Mouse (Mus musculus) urinary bladder, adult 18-20 months (tissue): Measurements from ENCODE around the gene Hspbp1.
A peak's percentile ranks its signal among the peaks of the same experiment; 100 is the strongest.

Experiments used
- DNase-seq, 2 experiments: peaks; one replicate each; pipeline ENCODE4 v3.0.0; 2022; ENCODE audit warnings: low spot score in 2 of 2, mixed read lengths in 2 of 2

Hspbp1 gene

DNA sequence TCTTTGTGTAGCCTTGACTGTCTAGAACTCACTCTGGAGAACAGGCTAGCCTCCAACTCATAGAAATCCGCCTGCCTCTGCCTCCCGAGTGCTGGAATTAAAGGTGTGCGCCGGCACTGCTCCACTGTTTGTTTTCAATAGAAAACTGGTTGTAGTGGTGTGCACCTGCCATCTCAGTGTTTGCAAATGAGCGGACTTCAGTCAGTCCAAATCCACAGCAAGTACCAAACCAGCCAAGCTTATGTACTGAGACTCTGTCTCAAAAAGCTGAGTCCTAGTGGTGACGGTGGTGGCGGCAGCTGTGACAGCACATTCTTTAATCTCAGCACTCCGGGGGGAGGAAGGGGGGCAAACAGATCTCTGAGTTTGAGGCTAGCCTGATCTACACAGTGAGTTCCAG is 16.4 kb downstream of the Hspbp1 start:
- no peak for DNase-seq

DNA sequence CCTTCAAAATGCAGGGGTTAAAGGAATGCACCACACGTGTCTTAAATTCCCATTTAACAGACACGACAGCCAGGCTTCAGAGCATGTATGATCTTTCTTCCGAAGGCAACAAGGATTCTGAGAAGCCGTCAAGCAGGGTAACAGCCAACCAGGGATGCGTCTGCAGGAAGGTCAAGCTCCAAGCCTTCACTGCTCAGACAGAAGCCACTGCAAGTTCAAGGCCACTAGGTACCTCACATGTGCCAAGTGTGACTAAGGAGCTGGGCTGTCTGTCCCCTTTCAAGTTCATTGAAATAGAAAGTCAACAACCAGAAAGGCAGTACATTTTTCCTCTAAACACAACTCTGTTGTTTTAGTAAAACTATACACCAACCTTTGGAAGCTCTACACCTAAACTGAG is 18.0 kb downstream of the Hspbp1 start:
- DNase-seq, result no peak

DNA sequence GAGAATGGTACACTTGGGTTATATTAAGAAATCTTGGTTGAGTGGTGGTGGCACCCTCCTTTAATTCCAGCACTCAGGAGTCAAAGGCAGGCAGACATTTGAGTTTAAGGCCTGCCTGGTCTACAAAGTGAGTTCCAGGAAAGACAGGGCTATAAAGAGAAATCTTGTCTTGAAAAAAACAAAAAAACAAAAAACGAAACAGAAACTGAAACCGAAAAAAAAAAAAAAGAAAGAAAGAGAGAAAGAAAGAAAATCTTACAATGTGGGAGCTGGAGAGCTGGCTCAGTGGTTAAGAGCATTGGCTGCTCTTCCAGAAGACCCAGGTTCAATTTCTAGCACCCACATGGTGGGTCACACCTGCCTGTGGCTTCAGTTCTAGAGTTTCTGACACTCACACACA is 21.1 kb downstream of the Hspbp1 start:
- no peak for DNase-seq

DNA sequence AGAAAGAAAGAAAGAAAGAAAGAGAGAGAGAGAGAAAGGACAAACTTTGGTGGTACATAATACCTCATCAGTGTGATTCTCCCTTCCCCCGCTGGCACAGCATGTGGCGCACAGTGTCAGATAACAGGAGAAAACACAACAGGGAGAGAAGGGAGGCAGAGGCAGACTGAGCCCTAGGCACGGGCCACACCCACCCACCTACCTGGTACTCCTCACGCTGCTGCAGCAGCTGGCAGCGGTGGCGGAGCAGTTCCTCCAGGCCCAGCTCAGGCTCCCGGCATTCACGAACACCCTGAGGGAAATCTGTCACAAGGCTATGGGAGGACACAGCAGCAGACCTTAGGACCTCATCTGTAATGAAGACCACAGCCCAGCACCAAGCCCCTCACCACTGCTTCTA is 21.7 kb downstream of the Hspbp1 start:
- no peak for DNase-seq

DNA sequence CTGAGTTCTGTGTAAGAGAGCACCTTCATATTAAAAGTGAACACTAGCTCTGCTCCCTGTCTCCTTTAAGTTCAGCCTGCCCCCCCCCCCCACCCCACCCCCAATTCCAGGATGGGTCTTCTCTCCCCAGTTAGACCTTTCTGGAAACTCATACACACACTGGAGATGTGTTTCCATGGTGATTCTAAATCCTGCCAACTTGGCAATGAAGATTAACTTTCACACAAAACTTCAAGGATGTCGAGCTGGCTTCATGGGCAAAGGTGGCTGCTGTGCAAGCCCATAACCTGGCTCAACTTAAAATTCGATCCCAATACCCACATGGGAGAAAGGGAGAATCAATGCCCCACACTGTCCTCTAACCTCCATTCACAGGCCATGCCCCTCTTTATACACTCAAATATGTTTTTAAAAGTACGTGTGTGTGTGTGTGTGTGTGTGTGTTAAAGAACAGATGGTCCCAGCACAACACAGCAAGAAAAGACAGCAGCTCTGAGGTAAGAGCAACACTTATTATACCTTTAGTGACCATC is 24.9 kb downstream of the Hspbp1 start:
- DNase-seq, result no peak

DNA sequence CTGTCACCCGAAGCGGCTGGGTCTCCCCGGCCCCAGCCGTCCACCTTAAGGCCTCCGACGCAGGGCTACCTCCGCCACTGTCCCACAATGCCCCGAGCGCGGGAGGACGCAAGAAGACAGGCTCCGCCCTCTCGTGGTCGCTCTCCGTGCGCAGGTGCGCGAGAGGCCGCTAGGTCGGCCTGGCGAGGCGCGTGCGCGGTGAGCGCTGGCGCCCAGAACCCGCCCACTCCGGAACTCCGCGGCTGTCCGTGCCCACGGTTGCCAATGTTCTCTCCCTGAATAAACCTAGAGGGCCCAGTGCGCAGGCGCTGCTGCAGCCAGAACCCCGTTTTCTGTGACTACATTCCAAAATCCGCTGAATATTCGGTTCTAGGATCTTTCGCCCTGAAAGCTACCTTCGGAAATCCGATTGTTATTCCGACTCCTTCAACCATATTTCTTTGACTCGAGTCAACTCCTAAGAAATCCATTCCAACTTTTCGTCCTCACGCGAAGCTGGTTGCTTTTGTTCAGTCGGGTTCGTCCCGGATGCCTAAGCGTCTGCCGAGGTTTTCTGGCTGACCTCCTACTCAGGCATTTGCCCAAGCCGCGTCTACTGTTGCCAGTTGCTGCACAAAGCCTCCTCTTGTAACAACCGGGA is 25.8 kb downstream of the Hspbp1 start, which contains the start of gene Ppp6r1:
Gene Ppp6r1, minus strand, starts transcription at position 108 of the 640 bp plus-strand sequence.
- peak; percentile 85 to 95 for DNase-seq

DNA sequence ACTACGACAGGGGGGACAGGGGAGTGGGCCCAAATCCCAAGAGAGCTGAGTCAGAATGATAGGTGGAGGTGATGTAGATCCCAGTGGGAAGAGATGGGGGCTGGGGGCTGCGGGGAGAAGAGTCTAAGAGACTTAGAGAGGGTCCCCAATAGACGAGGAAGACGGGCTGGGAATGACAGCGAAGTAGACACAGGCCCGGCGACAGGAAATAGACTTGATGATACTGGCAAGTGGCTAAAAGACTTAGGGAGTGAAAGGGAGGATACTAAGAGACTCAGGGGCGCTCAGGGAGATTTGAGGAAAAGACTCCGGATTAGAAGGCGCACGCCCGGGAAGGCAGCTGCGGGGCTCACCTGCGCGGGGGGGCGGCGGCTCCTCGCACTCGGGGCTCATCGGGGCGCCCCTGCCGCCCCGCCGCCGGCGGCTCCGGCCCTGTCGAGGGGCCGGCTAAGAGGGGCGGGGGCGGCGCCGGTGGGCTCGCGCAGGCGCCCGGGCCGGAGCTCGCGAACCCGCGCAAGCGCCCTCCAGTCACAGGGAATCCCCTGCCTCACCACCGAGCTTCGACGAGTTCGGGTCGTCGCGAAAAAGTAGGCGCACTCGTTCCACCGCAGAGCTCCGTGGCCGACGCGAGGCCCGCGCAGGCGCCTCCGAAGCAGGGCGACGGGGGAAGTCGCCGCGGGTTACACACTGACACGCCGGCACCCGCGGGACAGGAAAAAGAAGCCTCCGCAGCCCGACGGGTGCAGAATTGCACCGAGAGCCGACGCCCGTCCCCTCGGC is 26.6 kb downstream of the Hspbp1 start:
- no peak for DNase-seq

DNA sequence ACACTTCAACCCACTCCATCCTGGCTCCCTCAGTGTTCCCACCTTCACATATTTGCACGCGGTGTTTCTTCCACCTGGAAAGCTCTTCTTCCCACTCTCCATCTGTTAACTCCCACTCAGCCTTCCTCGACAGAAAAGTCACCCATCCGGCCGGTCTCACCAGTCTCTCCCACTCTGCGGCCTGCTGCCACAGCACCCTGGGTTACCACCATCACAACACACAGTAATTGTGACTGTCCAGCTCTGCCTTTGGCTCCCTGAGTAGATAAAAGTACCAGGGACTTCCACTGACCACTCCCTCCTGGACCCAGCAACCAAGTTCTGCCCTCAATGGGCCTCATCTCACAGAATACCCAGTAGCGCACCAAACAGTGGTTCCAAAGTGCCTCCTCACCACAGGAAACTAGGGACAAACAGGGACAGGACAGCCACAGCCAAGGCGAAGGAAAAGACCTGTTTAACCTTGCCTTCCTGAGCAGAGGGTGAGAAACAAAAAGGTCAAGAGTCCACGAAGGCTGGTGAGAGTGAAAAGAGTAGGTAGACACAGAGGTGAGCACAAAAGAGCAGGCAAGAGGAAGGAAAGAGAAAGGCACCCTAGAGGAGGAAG is 27.2 kb downstream of the Hspbp1 start:
- DNase-seq, result peak in 1 of 2 experiments; percentile 20

DNA sequence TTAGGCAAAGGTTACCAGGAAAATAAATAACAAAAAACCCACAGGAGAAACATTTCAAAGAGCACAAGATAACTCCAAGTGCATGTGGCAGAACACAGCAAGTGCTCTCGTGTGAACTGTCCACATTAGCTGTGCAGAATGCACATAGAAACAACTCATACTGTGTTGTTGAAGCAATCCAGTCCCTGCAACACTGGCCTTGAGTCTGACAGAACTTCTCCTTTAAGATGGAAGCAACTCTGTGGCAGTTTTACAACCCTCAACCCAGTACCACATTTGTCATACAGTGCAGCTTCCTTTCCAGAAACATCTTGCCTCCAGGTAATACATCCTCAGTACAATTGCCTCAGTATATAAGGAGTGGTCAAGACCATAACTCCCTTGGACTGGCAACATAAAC is 28.1 kb downstream of the Hspbp1 start:
- no peak for DNase-seq

DNA sequence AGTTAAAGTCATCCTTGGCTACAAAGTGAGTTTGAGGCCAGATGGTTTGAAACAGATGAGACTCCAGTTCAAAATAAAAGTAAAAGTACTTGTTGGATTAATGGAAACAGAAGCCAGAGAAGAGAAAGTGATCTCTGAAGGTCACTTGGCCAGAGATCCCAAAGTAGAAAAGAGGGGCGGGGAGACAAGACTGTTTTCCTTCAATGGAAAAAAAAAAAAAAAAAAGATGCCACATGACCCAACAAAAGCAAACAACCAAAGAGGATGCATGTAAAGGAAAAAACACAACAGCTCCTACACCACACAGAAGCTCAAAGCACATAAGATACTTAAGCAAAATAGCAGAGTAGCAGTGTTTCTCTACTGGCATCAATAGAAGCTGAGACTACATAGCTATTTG is 29.0 kb downstream of the Hspbp1 start:
- DNase-seq, result no peak

DNA sequence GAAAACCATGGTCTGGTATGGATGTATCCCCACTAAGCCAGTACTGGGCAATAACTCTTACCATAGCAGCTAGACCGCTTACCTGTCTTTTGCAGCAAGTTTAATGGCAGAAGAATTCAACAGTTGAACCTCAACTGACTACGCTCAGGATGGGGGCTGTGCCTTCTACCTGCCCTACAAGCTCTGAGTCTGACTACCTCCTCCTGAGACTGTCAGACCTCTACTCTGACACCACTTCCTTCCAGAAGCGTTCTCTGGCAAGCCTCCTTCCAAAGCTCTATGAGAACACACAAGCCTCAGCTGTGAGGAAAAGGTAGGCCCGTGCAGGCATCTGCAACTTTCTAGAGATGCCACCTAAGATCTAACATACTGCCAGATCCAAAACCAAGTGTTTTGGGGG is 29.5 kb downstream of the Hspbp1 start:
- no peak for DNase-seq

DNA sequence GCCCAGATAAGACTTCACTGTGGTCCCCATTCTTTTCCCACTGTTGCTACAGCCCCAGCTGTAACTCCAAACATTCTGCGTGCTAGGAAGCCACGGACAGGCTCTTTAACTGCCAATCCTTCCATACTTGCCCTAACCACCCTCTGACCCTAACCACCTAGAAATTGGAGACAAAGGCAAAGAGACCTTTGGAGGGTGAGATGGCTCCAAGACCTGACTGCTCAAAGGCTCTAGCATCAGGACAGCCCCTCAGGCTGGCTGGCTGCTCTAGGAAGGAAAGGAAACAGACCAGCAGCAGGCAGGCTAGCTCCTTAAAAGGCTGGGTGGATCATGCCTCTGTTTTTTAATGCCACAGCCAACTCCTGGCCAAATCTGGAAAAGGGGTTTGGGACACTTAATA is 30.6 kb downstream of the Hspbp1 start:
- DNase-seq, result no peak

DNA sequence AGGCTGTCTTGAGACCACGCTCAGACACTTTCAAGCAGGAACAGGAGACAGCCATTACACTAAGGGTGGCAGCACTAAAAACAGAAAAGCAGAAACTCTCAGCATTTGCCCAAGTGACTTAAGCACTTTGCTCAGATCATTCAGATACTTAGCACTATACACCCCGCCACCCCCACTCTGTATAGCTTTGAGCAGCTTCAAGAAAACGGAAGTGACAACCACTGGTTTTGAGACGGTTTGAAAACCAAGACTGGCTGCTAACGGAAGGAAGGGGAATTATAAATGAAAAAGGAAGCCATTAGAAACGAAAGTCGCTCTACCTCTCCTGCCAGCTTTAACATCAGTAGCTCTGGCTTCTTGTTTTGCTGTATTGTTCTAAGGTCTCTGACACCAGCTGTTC is 31.1 kb downstream of the Hspbp1 start:
- DNase-seq, result no peak

DNA sequence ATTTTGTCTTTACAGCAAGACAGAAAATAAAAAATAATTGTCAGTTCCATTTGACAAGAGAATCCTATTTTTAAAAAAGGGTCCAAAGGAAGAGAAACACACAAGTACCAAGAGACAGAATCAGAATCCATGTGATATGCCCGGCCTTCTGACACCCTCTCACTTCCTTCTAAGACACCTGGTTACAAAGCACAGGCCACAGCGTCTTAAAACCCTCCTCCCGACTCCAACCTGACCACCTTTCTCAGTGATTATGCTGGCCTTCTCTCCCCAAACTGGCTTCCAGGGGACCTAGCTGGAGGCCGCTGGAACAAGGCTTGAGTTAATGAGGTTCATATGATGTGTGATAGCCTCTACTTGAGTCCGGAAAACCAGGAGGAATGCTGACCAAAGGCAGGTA is 31.5 kb downstream of the Hspbp1 start:
- no peak for DNase-seq

DNA sequence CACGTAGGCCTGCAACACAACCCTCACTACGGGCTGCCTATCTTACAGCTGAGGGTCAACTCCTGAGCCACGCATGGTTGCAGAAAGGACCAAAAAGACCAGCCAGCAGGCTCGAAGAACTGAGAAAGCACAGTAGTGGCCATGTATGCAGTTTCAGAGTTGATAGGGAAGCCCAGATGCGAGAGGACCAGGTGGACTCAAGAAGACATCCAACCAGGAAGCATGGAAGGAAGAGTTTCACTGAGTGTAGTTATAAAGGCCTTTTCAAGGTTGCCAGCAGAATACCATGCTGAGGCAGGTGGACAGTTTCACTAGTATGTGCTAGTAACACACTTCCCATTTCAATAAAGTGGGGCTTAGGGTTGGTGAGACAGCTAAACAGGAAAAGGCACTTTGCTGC is 32.1 kb downstream of the Hspbp1 start:
- no peak for DNase-seq

DNA sequence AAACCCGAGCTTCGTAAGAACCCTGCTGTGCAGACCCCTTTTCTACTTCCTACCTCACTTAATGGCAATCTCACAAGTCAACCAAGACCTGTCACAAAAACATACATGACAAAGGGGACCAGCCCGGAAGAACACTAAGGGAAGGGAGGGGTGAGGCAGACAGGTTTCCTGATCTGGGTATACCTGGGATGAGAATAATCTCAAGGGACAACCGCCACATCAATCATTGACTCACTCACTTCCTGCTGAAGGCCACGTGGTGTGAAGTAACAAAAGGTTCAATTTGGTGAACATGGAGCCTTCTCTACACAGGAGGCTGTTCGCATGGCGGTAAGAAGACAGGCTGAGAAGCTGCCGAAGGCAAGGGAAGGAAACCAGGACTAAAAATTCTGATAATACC is 33.3 kb downstream of the Hspbp1 start:
- no peak for DNase-seq

DNA sequence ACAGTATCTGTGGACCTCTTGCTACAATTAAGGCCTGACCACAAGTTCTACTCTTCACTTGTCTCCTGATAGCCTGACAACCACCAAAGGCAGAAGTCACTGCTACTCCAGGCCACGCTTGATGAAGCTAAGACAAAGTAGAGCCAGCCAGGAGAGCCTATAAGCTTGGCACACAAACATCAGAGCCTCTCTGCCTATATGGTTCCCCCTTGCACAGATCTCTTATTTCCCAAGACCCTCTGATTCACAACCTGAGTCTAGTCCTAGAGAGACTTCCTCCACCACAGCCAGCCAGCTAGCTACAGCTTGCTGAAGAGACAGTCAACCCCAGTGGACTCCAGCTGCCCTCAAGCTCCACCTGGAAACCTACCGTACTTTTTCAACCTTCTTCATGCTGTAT is 36.9 kb downstream of the Hspbp1 start:
- no peak for DNase-seq

DNA sequence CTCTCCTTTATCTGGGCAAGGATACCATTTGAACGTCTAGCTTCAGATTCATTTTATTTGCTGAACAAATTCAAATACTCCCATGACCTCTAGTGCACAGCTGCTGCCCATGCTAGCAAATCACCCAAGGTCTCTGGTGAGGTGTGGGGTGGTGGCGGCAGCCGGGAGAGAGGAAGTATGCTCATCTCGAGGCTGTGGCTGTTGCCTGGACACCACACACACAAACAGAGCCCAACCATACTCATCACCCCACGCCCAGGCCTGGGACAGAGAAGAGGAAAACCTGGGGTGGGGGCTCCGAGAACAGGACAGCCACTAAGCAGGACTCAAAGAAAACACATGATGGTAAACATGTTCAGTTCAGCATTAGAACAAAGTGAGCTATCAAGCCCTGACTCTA is 37.6 kb downstream of the Hspbp1 start:
- DNase-seq, result no peak

DNA sequence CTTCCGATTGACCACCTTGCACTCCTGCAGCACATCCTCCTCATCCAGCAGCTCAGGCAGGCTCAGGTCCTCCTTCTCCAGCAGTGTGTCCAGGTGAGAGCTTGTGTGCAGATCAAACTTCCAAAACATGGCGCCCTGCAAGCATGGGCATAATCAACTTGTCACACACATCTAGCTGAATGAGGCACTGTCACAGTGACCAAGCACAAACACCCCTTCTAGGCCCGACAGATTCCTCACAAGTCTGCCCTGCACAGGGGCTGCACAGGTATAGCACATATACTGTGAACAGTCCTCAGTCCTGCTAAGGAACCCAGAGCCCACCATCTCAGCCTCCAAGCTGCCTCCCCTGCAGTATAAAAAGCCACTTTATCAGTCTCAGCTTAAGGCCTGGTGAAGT is 38.1 kb downstream of the Hspbp1 start:
- DNase-seq, result no peak

DNA sequence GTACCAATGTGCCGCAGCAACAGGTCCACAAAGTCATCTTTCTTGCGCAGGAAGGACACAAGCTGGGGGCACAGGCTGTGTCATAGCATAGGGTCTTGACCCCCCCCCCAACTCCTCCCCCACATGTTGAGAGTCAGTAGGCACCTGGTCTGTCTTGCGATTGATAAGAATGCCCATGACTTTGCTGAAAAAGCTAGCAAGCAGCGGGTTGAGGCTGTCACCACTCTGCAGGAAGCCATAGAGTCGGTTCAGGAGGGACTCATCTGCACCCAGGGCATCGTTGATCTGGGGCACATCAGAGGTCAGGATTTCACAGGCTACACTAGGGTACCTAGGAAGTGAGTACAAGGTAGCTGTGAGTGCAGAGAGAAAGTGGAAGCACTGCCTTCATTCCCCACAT is 41.6 kb downstream of the Hspbp1 start:
- DNase-seq, result no peak

DNA sequence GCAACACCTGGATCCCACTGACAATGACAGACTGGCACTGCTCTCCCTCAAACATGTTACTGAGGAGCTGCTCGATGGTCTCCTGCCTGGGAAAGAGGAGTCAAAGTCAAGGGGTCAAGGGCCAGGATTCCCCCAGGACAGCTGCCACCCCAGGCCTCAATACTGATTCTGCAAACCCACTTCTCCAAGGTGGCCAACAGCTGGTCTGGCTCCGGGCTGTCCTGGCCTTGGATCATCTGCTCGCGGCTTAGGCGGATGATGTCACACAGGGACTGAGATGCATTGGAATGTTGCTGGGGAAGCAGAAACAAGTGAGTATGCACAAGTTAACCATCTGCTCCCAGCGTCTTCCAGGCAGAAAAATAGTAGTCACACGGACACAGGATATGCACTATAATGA is 42.9 kb downstream of the Hspbp1 start:
- DNase-seq, result no peak

DNA sequence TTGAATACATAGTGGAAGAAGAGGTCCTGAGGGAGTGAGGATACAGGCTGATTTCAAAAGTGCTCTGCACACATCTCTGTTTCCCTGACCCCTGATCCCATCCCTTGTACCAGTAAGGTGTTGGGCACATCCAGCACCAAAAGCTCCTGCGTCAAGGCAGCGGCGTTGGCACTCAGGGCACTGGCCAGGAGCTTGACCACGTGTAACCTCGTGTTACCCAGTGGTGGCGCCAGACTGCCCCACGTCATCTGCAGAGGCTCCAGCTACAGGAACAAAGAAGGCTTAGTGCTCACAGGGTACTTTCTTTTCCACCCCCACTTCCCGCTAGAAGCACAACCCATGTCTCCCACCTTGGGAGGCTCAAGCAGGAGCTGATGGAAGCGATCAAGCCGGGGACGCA is 43.7 kb downstream of the Hspbp1 start:
- DNase-seq, result no peak

DNA sequence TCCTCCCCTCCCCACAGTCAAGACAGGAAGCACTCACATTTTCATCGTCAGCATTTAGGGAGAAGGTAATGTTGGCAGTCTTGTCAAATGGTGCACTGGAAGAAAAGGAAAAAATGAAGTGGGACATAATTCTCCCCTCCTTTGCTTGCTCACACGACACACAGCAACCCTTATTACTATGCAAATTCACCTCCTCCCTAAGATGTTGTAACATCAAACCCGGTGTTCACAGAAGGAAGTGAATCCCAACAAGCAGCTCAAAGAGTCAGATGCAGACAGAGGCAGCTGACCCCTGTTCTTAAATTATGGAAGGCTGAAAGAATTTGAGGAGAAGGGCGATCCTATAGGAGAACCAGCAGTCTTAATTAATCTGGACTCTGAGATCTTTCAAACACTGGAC is 48.7 kb downstream of the Hspbp1 start:
- no peak for DNase-seq
